Mouse (Mus musculus) MEL (cell line): Measurements from ENCODE around the gene Il16.

Experiments used
- CTCF ChIP-seq, 3 experiments: IDR thresholded peaks in 2 of 3; conservative IDR thresholded peaks in 1 of 3; 2 replicates each; pipeline ENCODE4 v1.5.1; 2011 to 2012; ENCODE audit warnings: low read length in 3 of 3, low read depth in 2 of 3, mild to moderate bottlenecking in 2 of 3, improper control_type of control experiment in 1 of 3, inconsistent platforms in 1 of 3, mixed read lengths in 1 of 3, moderate library complexity in 1 of 3; ENCODE audit not compliant: control insufficient read depth in 1 of 3, insufficient read depth in 1 of 3, poor library complexity in 1 of 3, severe bottlenecking in 1 of 3
- POLR2A ChIP-seq, 2 experiments: IDR thresholded peaks; 2 replicates each; pipeline ENCODE4 v1.6.1; 2011 to 2012; ENCODE audit warnings: low read length in 2 of 2, mild to moderate bottlenecking in 2 of 2, control low read depth in 1 of 2, improper control_type of control experiment in 1 of 2, low read depth in 1 of 2, moderate library complexity in 1 of 2; ENCODE audit not compliant: control insufficient read depth in 1 of 2, insufficient read depth in 1 of 2, poor library complexity in 1 of 2
- RAD21 ChIP-seq: IDR thresholded peaks from 2 replicates; pipeline ENCODE4 v1.6.1; 2011; ENCODE audit warnings: mild to moderate bottlenecking, low read depth, low read length, improper control_type of control experiment

- TF ChIP-seq POLR2A (IDR thresholded peaks at IDR 0.05; ENCODE audit: control insufficient read depth in 1 of 2, insufficient read depth in 1 of 2, low read depth in 1 of 2, low read length in 2 of 2, poor library complexity in 1 of 2) (no peak), RAD21 (peak; percentile 2; the same call in 1 of the 2 replicates), CTCF (IDR thresholded peaks at IDR 0.05 in 2 of 3, conservative IDR thresholded peaks at IDR 0.05 in 1 of 3; ENCODE audit: control insufficient read depth in 1 of 3, insufficient read depth in 1 of 3, low read depth in 2 of 3, low read length in 3 of 3, poor library complexity in 1 of 3, severe bottlenecking in 1 of 3) (peak in 1 of 3 experiments; percentile 18; a peak in 1 of 6 replicates)
Measured at GRCm38 (mm10) chr7:83631073-83631827, 114.3 kb downstream of the Il16 start.
